ENCODE assay signal across 13 mouse cellular contexts in genomic region chr17:88494772-88495132, GRCm38 (mm10). TPM values are rescaled to one million over a fixed set of nuclear protein-coding genes. Genes with fewer than 3 reads are reported as not detected.
DNase-seq lines count a peak whose midpoint lies in the region; ATAC-seq and TF ChIP-seq lines count a peak whose summit lies in the region.
"Had no signal": no experiment of that assay in that cellular context is flagged by ENCODE, and none has a peak within 500 bp of the region (broad histone marks: within the 10 kb centered on the region; RNA-seq: fewer than 3 reads in every experiment).

No protein-coding gene starts in this region.

- H3K36me3 ChIP-seq in liver, postnatal 0 days (replicated peaks; ENCODE audit: insufficient read depth, low read length) = peaks cover 21% of the 10 kb centered on the region
- H3K36me3 ChIP-seq in liver, embryonic 12.5 days = peaks cover 40% of the 10 kb centered on the region
- H3K36me3 ChIP-seq in forebrain, embryonic 14.5 days (ENCODE audit: control insufficient read depth, insufficient read depth, low read length) = peaks cover 4% of the 10 kb centered on the region; the same call in 1 of the 2 replicates
- H3K36me3 ChIP-seq in hindbrain, postnatal 0 days (ENCODE audit: insufficient read depth, low read length) = no peaks in the 10 kb centered on the region
- no peaks in the 10 kb centered on the region for H3K36me3 ChIP-seq in neural tube, embryonic 14.5 days (ENCODE audit: control insufficient read depth, insufficient read depth, low read length)

- H3K27ac ChIP-seq in liver, postnatal 0 days (ENCODE audit: low read depth) = no peak overlapping the region
- H3K27ac ChIP-seq in liver, embryonic 12.5 days = no peak overlapping the region
- peak overlapping the region; percentile 88 for H3K27ac ChIP-seq in forebrain, embryonic 14.5 days (ENCODE audit: low read depth, low read length)
- peak overlapping the region; percentile 90 for H3K27ac ChIP-seq in hindbrain, postnatal 0 days
- H3K27ac ChIP-seq in neural tube, embryonic 14.5 days (ENCODE audit: low read depth, low read length) = peak overlapping the region; percentile 83
- H3K27ac ChIP-seq: lung, embryonic 15.5 days had no signal

- no peak overlapping the region for H3K4me3 ChIP-seq in liver, postnatal 0 days (ENCODE audit: low read depth, low read length)
- H3K4me3 ChIP-seq in liver, embryonic 12.5 days = no peak overlapping the region
- H3K4me3 ChIP-seq in forebrain, embryonic 14.5 days (ENCODE audit: low read depth, low read length) = no peak overlapping the region
- no peak overlapping the region for H3K4me3 ChIP-seq in hindbrain, postnatal 0 days (ENCODE audit: low read length)
- H3K4me3 ChIP-seq in neural tube, embryonic 14.5 days (ENCODE audit: low read depth, low read length) = no peak overlapping the region
- H3K4me3 ChIP-seq: erythroblast, embryonic 14.5 days; lung, embryonic 15.5 days had no signal

- DNase-seq in liver, postnatal 0 days = peak; percentile 9
- DNase-seq in forebrain, embryonic 14.5 days (ENCODE audit: low spot score) = no peak
- DNase-seq in hindbrain, postnatal 0 days (ENCODE audit: low spot score) = no peak
- no peak for DNase-seq in embryo, embryonic 10.5 days (ENCODE audit: low spot score)
- DNase-seq in adipocyte (ENCODE audit: low spot score) = no peak
- no peak for DNase-seq in right cerebral cortex, postnatal 10 days (ENCODE audit: low spot score in 2 of 2)
- DNase-seq: adrenal gland, postnatal 36 days; kidney, postnatal 25 days had no signal

- H3K9ac ChIP-seq in liver, postnatal 0 days (replicated peaks) = no peak overlapping the region
- H3K9ac ChIP-seq in liver, embryonic 12.5 days = no peak overlapping the region
- H3K9ac ChIP-seq in forebrain, embryonic 14.5 days (ENCODE audit: low read length) = peak overlapping the region; percentile 43
- H3K9ac ChIP-seq in hindbrain, postnatal 0 days (replicated peaks; ENCODE audit: low read length) = peak overlapping the region; percentile 44
- H3K9ac ChIP-seq in neural tube, embryonic 14.5 days (replicated peaks; ENCODE audit: low read depth, low read length) = peak overlapping the region; percentile 17; the same call in 1 of the 2 replicates
- H3K9ac ChIP-seq: lung, embryonic 15.5 days had no signal

- no peaks in the 10 kb centered on the region for H3K27me3 ChIP-seq in liver, postnatal 0 days (ENCODE audit: insufficient read depth, low read length)
- no peaks in the 10 kb centered on the region for H3K27me3 ChIP-seq in liver, embryonic 12.5 days (replicated peaks)
- H3K27me3 ChIP-seq in forebrain, embryonic 14.5 days (replicated peaks; ENCODE audit: control insufficient read depth, insufficient read depth, low read length) = no peaks in the 10 kb centered on the region
- no peaks in the 10 kb centered on the region for H3K27me3 ChIP-seq in hindbrain, postnatal 0 days (ENCODE audit: insufficient read depth, low read length)
- no peaks in the 10 kb centered on the region for H3K27me3 ChIP-seq in neural tube, embryonic 14.5 days (ENCODE audit: control insufficient read depth, insufficient read depth, low read length)
- H3K27me3 ChIP-seq: CH12.LX; lung, embryonic 15.5 days had no signal

- H3K4me1 ChIP-seq in liver, postnatal 0 days (ENCODE audit: insufficient read depth) = no peaks in the 10 kb centered on the region
- no peaks in the 10 kb centered on the region for H3K4me1 ChIP-seq in liver, embryonic 12.5 days
- peaks cover 14% of the 10 kb centered on the region for H3K4me1 ChIP-seq in forebrain, embryonic 14.5 days (ENCODE audit: control insufficient read depth, insufficient read depth, low read length)
- H3K4me1 ChIP-seq in hindbrain, postnatal 0 days (ENCODE audit: insufficient read depth, low read length) = peaks cover 10% of the 10 kb centered on the region; the same call in 1 of the 2 replicates
- H3K4me1 ChIP-seq in neural tube, embryonic 14.5 days (ENCODE audit: control insufficient read depth, insufficient read depth, low read length) = peaks cover 13% of the 10 kb centered on the region

- no peak for ATAC-seq in liver, postnatal 0 days
- ATAC-seq in liver, embryonic 12.5 days = no peak
- peak; percentile 24 for ATAC-seq in forebrain, embryonic 14.5 days
- ATAC-seq in hindbrain, postnatal 0 days = no peak
- ATAC-seq in neural tube, embryonic 14.5 days (ENCODE audit: low read depth) = peak; percentile 54

- no peak for TF ChIP-seq EP300 in liver, postnatal 0 days (IDR thresholded peaks at IDR 0.05; ENCODE audit: low read depth)

- no peak overlapping the region for H3K4me2 ChIP-seq in liver, postnatal 0 days (ENCODE audit: low read depth, low read length)
- H3K4me2 ChIP-seq in liver, embryonic 12.5 days = no peak overlapping the region
- H3K4me2 ChIP-seq in forebrain, embryonic 14.5 days (ENCODE audit: low read length) = peak overlapping the region; percentile 35
- peak overlapping the region; percentile 43 for H3K4me2 ChIP-seq in hindbrain, postnatal 0 days (ENCODE audit: low read depth, low read length)
- peak overlapping the region; percentile 35 for H3K4me2 ChIP-seq in neural tube, embryonic 14.5 days (ENCODE audit: low read depth, low read length)

- no peak for TF ChIP-seq CTCF in liver, postnatal 0 days (IDR thresholded peaks at IDR 0.05; ENCODE audit: low read depth)
- TF ChIP-seq CTCF in hindbrain, postnatal 0 days (IDR thresholded peaks at IDR 0.05; ENCODE audit: low read depth) = no peak

- no peaks in the 10 kb centered on the region for H3K9me3 ChIP-seq in liver, postnatal 0 days (ENCODE audit: low read length)
- no peaks in the 10 kb centered on the region for H3K9me3 ChIP-seq in liver, embryonic 12.5 days (replicated peaks)
- no peaks in the 10 kb centered on the region for H3K9me3 ChIP-seq in forebrain, embryonic 14.5 days (replicated peaks; ENCODE audit: control insufficient read depth, low read length)
- H3K9me3 ChIP-seq in hindbrain, postnatal 0 days (ENCODE audit: low read length) = no peaks in the 10 kb centered on the region
- H3K9me3 ChIP-seq in neural tube, embryonic 14.5 days (ENCODE audit: control insufficient read depth, low read length) = no peaks in the 10 kb centered on the region
- H3K9me3 ChIP-seq: lung, embryonic 15.5 days had no signal

- 84% methylated on average over 10 of the region's 10 CpGs for WGBS in liver, postnatal 0 days (ENCODE audit: insufficient replicate concordance)
- 81% methylated on average over 10 of the region's 10 CpGs for WGBS in liver, embryonic 12.5 days (ENCODE audit: insufficient replicate concordance)
- WGBS in forebrain, embryonic 14.5 days = 36% methylated on average over 10 of the region's 10 CpGs
- WGBS in hindbrain, postnatal 0 days = 20% methylated on average over 10 of the region's 10 CpGs
- 26% methylated on average over 10 of the region's 10 CpGs for WGBS in neural tube, embryonic 14.5 days

RNA-seq across cellular contexts. Expression of gene Ppp1r21, which starts 35.2 kb away (rescaled TPM):
- polyA plus RNA-seq in liver, postnatal 0 days (2015; fragmentation: Nextera tagmentation; extraction: Ambion mirVana) = 9.0 TPM in 2 replicates
- polyA plus RNA-seq in liver, embryonic 12.5 days (2016; fragmentation: Nextera tagmentation; extraction: Ambion mirVana) = 8.8 and 11.2 TPM in 2 replicates
- polyA plus RNA-seq in forebrain, embryonic 14.5 days (2014; fragmentation: Nextera tagmentation; extraction: Ambion mirVana) = 33.3 and 34.7 TPM in 2 replicates
- 43.7 and 54.5 TPM in 2 replicates for total RNA-seq in hindbrain, postnatal 0 days (2014; rRNA removed)
- polyA plus RNA-seq in hindbrain, postnatal 0 days (2015; fragmentation: Nextera tagmentation; extraction: Ambion mirVana) = 29.2 and 32.2 TPM in 2 replicates
- polyA plus RNA-seq in neural tube, embryonic 14.5 days (2014; fragmentation: Nextera tagmentation; extraction: Ambion mirVana) = 58.6 and 62.0 TPM in 2 replicates

RNA-seq across cellular contexts. Expression of gene Foxn2, which starts 54.2 kb away (rescaled TPM):
- 6.6 and 6.8 TPM in 2 replicates for polyA plus RNA-seq in liver, postnatal 0 days (2015; fragmentation: Nextera tagmentation; extraction: Ambion mirVana)
- 17.5 and 18.5 TPM in 2 replicates for polyA plus RNA-seq in liver, embryonic 12.5 days (2016; fragmentation: Nextera tagmentation; extraction: Ambion mirVana)
- polyA plus RNA-seq in forebrain, embryonic 14.5 days (2014; fragmentation: Nextera tagmentation; extraction: Ambion mirVana) = 7.0 and 7.4 TPM in 2 replicates
- total RNA-seq in hindbrain, postnatal 0 days (2014; rRNA removed) = 12.5 and 17.1 TPM in 2 replicates
- 8.0 and 9.1 TPM in 2 replicates for polyA plus RNA-seq in hindbrain, postnatal 0 days (2015; fragmentation: Nextera tagmentation; extraction: Ambion mirVana)
- polyA plus RNA-seq in neural tube, embryonic 14.5 days (2014; fragmentation: Nextera tagmentation; extraction: Ambion mirVana) = 8.1 and 8.6 TPM in 2 replicates

Comparison
In these comparisons a context has a peak if more than half of its experiments do, and no peak if none do; other contexts are left out.
1. ATAC-seq: peak in forebrain, embryonic 14.5 days (single experiment) and neural tube, embryonic 14.5 days (single experiment); none in liver, postnatal 0 days (single experiment), liver, embryonic 12.5 days (single experiment) and hindbrain, postnatal 0 days (single experiment).
2. H3K27ac ChIP-seq: peak in forebrain, embryonic 14.5 days (single experiment), hindbrain, postnatal 0 days (single experiment) and neural tube, embryonic 14.5 days (single experiment); none in liver, postnatal 0 days (single experiment) and liver, embryonic 12.5 days (single experiment).
3. H3K4me2 ChIP-seq: peak in forebrain, embryonic 14.5 days (single experiment), hindbrain, postnatal 0 days (single experiment) and neural tube, embryonic 14.5 days (single experiment); none in liver, postnatal 0 days (single experiment) and liver, embryonic 12.5 days (single experiment).
4. H3K9ac ChIP-seq: peak in forebrain, embryonic 14.5 days (single experiment), hindbrain, postnatal 0 days (single experiment) and neural tube, embryonic 14.5 days (single experiment); none in liver, postnatal 0 days (single experiment) and liver, embryonic 12.5 days (single experiment).